Mouse (Mus musculus): ENCODE measurements around the gene Cfap99. TPM values are rescaled to one million over a fixed set of nuclear protein-coding genes. Genes with fewer than 3 reads are reported as not detected.
A peak's percentile ranks its signal among the peaks of the same experiment; 100 is the strongest.

The Cfap99 gene
- polyA plus RNA-seq, 1 experiment, result 0.15 TPM

- H3K4me1 ChIP-seq, result peaks cover 51% of the 10 kb centered on the region
- H3K4me3 ChIP-seq (replicated peaks), result no peak overlapping the region
- TF ChIP-seq GATA1 (IDR thresholded peaks at IDR 0.05; ENCODE audit: borderline replicate concordance, low read length) (no peak), FLI1 (IDR thresholded peaks at IDR 0.05; ENCODE audit: low read length) (no peak)
- no peaks in the 10 kb centered on the region for H3K9me3 ChIP-seq
- H3K27me3 ChIP-seq (replicated peaks), result no peaks in the 10 kb centered on the region
- H3K36me3 ChIP-seq (replicated peaks; ENCODE audit: low read length), result peaks cover 39% of the 10 kb centered on the region
These were observed 51.8 kb downstream of the Cfap99 start for GRCm38 (mm10) chr5:34340246-34340645.

GRCm38 (mm10) chr5:34352084-34352631 is 63.8 kb downstream of the Cfap99 start:
- Histone ChIP-seq H3K4me1 (peaks cover 33% of the 10 kb centered on the region), H3K9me3 (no peaks in the 10 kb centered on the region), H3K27me3 (replicated peaks) (no peaks in the 10 kb centered on the region), H3K36me3 (replicated peaks; ENCODE audit: low read length) (peaks cover 99% of the 10 kb centered on the region), H3K4me3 (replicated peaks) (no peak overlapping the region)
- TF ChIP-seq FLI1 (IDR thresholded peaks at IDR 0.05; ENCODE audit: low read length) (no peak), GATA1 (IDR thresholded peaks at IDR 0.05; ENCODE audit: borderline replicate concordance, low read length) (no peak)

GRCm38 (mm10) chr5:34360261-34360660 is 71.9 kb downstream of the Cfap99 start:
- no peak for TF ChIP-seq FLI1 (IDR thresholded peaks at IDR 0.05; ENCODE audit: low read length)
- no peak for TF ChIP-seq GATA1 (IDR thresholded peaks at IDR 0.05; ENCODE audit: borderline replicate concordance, low read length)
- H3K27me3 ChIP-seq (replicated peaks), result no peaks in the 10 kb centered on the region
- peaks cover 10% of the 10 kb centered on the region for H3K4me1 ChIP-seq
- no peaks in the 10 kb centered on the region for H3K9me3 ChIP-seq
- peaks cover 95% of the 10 kb centered on the region for H3K36me3 ChIP-seq (replicated peaks; ENCODE audit: low read length)
- H3K4me3 ChIP-seq (replicated peaks), result no peak overlapping the region

GRCm38 (mm10) chr5:34363115-34363514 is 74.7 kb downstream of the Cfap99 start:
- Histone ChIP-seq H3K9me3 (no peaks in the 10 kb centered on the region), H3K4me1 (peaks cover 6% of the 10 kb centered on the region; the same call in 1 of the 2 replicates), H3K4me3 (replicated peaks) (no peak overlapping the region), H3K27me3 (replicated peaks) (no peaks in the 10 kb centered on the region), H3K36me3 (replicated peaks; ENCODE audit: low read length) (peaks cover 70% of the 10 kb centered on the region)
- TF ChIP-seq FLI1 (IDR thresholded peaks at IDR 0.05; ENCODE audit: low read length) (no peak), GATA1 (IDR thresholded peaks at IDR 0.05; ENCODE audit: borderline replicate concordance, low read length) (no peak)

GRCm38 (mm10) chr5:34368551-34369290 is 80.3 kb downstream of the Cfap99 start:
- peaks cover 27% of the 10 kb centered on the region for H3K4me1 ChIP-seq
- H3K27me3 ChIP-seq (replicated peaks), result no peaks in the 10 kb centered on the region
- H3K9me3 ChIP-seq, result no peaks in the 10 kb centered on the region
- H3K36me3 ChIP-seq (replicated peaks; ENCODE audit: low read length), result peaks cover 19% of the 10 kb centered on the region
- TF ChIP-seq GATA1 (IDR thresholded peaks at IDR 0.05; ENCODE audit: borderline replicate concordance, low read length), result no peak
- no peak for TF ChIP-seq FLI1 (IDR thresholded peaks at IDR 0.05; ENCODE audit: low read length)
- H3K4me3 ChIP-seq (replicated peaks), result peak overlapping the region; percentile 97

- H3K9me3 ChIP-seq, result no peaks in the 10 kb centered on the region
- peak within 1 kb of the TSS; percentile 97 for H3K4me3 ChIP-seq (replicated peaks)
- TF ChIP-seq GATA1 (IDR thresholded peaks at IDR 0.05; ENCODE audit: borderline replicate concordance, low read length) (no peak), FLI1 (IDR thresholded peaks at IDR 0.05; ENCODE audit: low read length) (no peak)
- peaks cover 16% of the 10 kb centered on the region for H3K36me3 ChIP-seq (replicated peaks; ENCODE audit: low read length)
- no peaks in the 10 kb centered on the region for H3K27me3 ChIP-seq (replicated peaks)
- peaks cover 34% of the 10 kb centered on the region for H3K4me1 ChIP-seq
These were observed 81.1 kb downstream of the Cfap99 start, which contains the start of gene Fam193a for GRCm38 (mm10) chr5:34369341-34370021. Gene Fam193a, plus strand, starts transcription at chr5:34369933.

- H3K27me3 ChIP-seq (replicated peaks), result no peaks in the 10 kb centered on the region
- H3K9me3 ChIP-seq, result no peaks in the 10 kb centered on the region
- H3K4me3 ChIP-seq (replicated peaks), result peak overlapping the region; percentile 97
- TF ChIP-seq GATA1 (IDR thresholded peaks at IDR 0.05; ENCODE audit: borderline replicate concordance, low read length), result no peak
- TF ChIP-seq FLI1 (IDR thresholded peaks at IDR 0.05; ENCODE audit: low read length), result no peak
- peaks cover 9% of the 10 kb centered on the region for H3K36me3 ChIP-seq (replicated peaks; ENCODE audit: low read length)
- peaks cover 41% of the 10 kb centered on the region for H3K4me1 ChIP-seq
These were observed 81.8 kb downstream of the Cfap99 start for GRCm38 (mm10) chr5:34370022-34370823.

GRCm38 (mm10) chr5:34370840-34371239 is 82.4 kb downstream of the Cfap99 start:
- H3K27me3 ChIP-seq (replicated peaks), result no peaks in the 10 kb centered on the region
- peaks cover 42% of the 10 kb centered on the region for H3K4me1 ChIP-seq
- H3K36me3 ChIP-seq (replicated peaks; ENCODE audit: low read length), result peaks cover 5% of the 10 kb centered on the region
- TF ChIP-seq GATA1 (IDR thresholded peaks at IDR 0.05; ENCODE audit: borderline replicate concordance, low read length) (no peak), FLI1 (IDR thresholded peaks at IDR 0.05; ENCODE audit: low read length) (no peak)
- H3K9me3 ChIP-seq, result no peaks in the 10 kb centered on the region
- peak overlapping the region; percentile 97 for H3K4me3 ChIP-seq (replicated peaks)

GRCm38 (mm10) chr5:34372141-34372540 is 83.7 kb downstream of the Cfap99 start:
- H3K4me3 ChIP-seq (replicated peaks), result peak overlapping the region; percentile 7
- no peaks in the 10 kb centered on the region for H3K9me3 ChIP-seq
- H3K36me3 ChIP-seq (replicated peaks; ENCODE audit: low read length), result peaks cover 10% of the 10 kb centered on the region
- TF ChIP-seq FLI1 (IDR thresholded peaks at IDR 0.05; ENCODE audit: low read length), result no peak
- TF ChIP-seq GATA1 (IDR thresholded peaks at IDR 0.05; ENCODE audit: borderline replicate concordance, low read length), result no peak
- no peaks in the 10 kb centered on the region for H3K27me3 ChIP-seq (replicated peaks)
- H3K4me1 ChIP-seq, result peaks cover 52% of the 10 kb centered on the region
